Mouse (Mus musculus) heart, embryonic 14.5 days (tissue): Measurements from ENCODE around the gene Nfib. TPM values are rescaled to one million over a fixed set of nuclear protein-coding genes. Genes with fewer than 3 reads are reported as not detected.

Experiments used
- ATAC-seq: fragments of 200-750 bp; cut with Nextera tagmentation; 2 replicates; pipeline ENCODE4 v1.8.0; 2017; ENCODE audit warnings: low read depth, moderate TSS enrichment; ENCODE audit not compliant: insufficient number of reproducible peaks, insufficient read depth, low FRiP score
- H3K27ac ChIP-seq, 2 experiments: fragments of 200-500 bp in 1 of 2; fragments of 300-500 bp in 1 of 2; sonication (generic) in 1 of 2; replicated peaks in 1 of 2; 2 replicates each; pipeline ENCODE4 v1.5.1; 2012 to 2014; ENCODE audit warnings: low read depth in 2 of 2, low read length in 2 of 2, control low read depth in 1 of 2, mild to moderate bottlenecking in 1 of 2, mixed read lengths in 1 of 2; ENCODE audit not compliant: control insufficient read depth in 1 of 2, insufficient read depth in 1 of 2
- H3K27me3 ChIP-seq: fragments of 300-500 bp; sonication (generic); 2 replicates; pipeline ENCODE4 v1.6.1; 2014; ENCODE audit warnings: mild to moderate bottlenecking, low read length, control low read depth; ENCODE audit not compliant: control insufficient read depth, insufficient read depth
- H3K36me3 ChIP-seq: fragments of 300-500 bp; sonication (generic); 2 replicates; pipeline ENCODE4 v1.6.1; 2014; ENCODE audit warnings: mild to moderate bottlenecking, control low read depth, low read length, mixed read lengths; ENCODE audit not compliant: control insufficient read depth, insufficient read depth
- H3K4me1 ChIP-seq, 2 experiments: fragments of 200-500 bp in 1 of 2; fragments of 300-500 bp in 1 of 2; sonication (generic) in 1 of 2; 2 replicates each; pipeline ENCODE4 v1.6.1; 2012 to 2014; ENCODE audit warnings: low read length in 2 of 2, control low read depth in 1 of 2, mixed read lengths in 1 of 2; ENCODE audit not compliant: control insufficient read depth in 2 of 2, insufficient read depth in 2 of 2
- H3K4me2 ChIP-seq: fragments of 300-500 bp; sonication (generic); 2 replicates; pipeline ENCODE4 v1.6.1; 2014; ENCODE audit warnings: mild to moderate bottlenecking, low read length
- H3K4me3 ChIP-seq, 2 experiments: fragments of 200-500 bp in 1 of 2; fragments of 300-500 bp in 1 of 2; sonication (generic) in 1 of 2; 2 replicates each; pipeline ENCODE4 v1.5.1; 2012 to 2014; ENCODE audit warnings: low read length in 2 of 2, mild to moderate bottlenecking in 2 of 2, control low read depth in 1 of 2, low read depth in 1 of 2, moderate library complexity in 1 of 2; ENCODE audit not compliant: control insufficient read depth in 1 of 2, insufficient read depth in 1 of 2
- H3K9ac ChIP-seq: fragments of 300-500 bp; sonication (generic); 2 replicates; pipeline ENCODE4 v1.6.1; 2014; ENCODE audit warnings: mild to moderate bottlenecking, low read length
- H3K9me3 ChIP-seq: fragments of 300-500 bp; sonication (generic); 2 replicates; pipeline ENCODE4 v1.6.1; 2016; ENCODE audit warnings: low read length, control low read depth; ENCODE audit not compliant: control insufficient read depth
- WGBS: fragments of 180-500 bp; shearing (Covaris S2); extraction: QIAGEN DNeasy Blood & Tissue Kit; methylation state at CpG from one replicate; pipeline ENCODE4 v1.1.7; 2014; 5-methylcytosine and 5-hydroxymethylcytosine counted together
- polyA plus RNA-seq: library from polyadenylated mRNA; unstranded; fragments of >200 nt; fragmentation: Nextera tagmentation; extraction: Ambion mirVana; gene quantifications from 2 replicates; pipeline ENCODE4 v1.2.1, GENCODE M21; 2014

Gene Nfib
- polyA plus RNA-seq, 1 experiment from 2014 or later = 79.8 TPM

DNA sequence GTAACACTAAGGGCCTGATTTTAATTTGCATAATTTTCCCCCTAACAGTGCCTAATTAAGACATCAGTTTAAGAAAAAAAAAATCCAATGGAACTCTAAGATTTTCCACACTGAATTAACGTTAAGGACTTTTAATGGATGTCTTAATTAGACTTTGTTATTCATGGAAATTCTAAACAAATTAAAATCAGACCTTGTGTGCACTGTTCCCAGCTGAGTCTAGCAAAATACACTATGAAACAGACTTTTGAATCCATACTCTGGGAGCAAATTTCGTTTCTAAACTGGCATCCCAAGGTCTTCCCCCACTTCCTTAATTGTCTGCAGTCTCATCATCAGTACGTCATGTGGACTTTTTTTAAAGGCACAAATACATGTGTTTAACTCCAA lies 379.4 kb downstream of the Nfib start:
- Histone ChIP-seq H3K9ac (no peak overlapping the region), H3K4me3 (no peak overlapping the region), H3K4me2 (no peak overlapping the region), H3K36me3 (peaks cover 88% of the 10 kb centered on the region), H3K9me3 (no peaks in the 10 kb centered on the region), H3K27ac (no peak overlapping the region), H3K4me1 (peaks cover 0 to 4% of the 10 kb centered on the region in 2 experiments; a peak in 1 of 4 replicates), H3K27me3 (no peaks in the 10 kb centered on the region)
- WGBS = 80% methylated on average over 3 of the region's 3 CpGs
- ATAC-seq = no peak

DNA sequence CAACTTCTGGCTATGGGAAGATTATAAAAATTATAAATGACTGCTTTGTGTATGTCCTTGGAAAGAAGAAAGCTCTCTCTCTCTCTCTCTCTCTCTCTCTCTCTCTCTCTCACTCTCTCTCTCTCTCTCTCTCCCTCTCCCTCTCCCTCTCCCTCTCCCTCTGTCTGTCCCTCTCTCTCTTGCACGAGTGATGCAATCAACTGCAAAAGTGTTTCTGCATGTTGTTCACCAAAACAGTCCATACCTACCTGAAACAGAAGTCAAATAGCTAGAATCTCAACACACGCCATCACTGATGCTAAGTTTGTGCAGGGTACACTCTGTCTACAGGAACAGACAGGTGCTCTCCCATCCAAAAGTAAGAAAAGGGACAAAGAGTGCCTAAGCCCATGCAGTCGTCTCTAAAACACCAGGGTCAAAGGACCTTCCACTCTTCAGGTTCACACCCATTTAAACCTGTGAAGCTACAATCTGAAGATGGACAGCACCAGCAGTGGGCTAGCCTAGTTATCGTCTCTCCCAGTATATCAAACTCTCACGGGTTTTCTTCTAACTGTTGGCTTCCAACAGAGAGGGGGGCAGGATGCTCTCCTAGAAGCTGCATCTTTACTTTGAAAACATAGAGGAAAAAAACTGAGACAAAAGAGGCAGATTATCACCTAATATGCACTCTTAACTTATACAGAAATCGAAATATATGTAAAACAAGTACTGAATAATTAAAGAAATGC lies 380.0 kb downstream of the Nfib start:
- peaks cover 0 to 4% of the 10 kb centered on the region in 2 experiments; a peak in 1 of 4 replicates for H3K4me1 ChIP-seq
- 67% methylated on average over 6 of the region's 6 CpGs for WGBS

DNA sequence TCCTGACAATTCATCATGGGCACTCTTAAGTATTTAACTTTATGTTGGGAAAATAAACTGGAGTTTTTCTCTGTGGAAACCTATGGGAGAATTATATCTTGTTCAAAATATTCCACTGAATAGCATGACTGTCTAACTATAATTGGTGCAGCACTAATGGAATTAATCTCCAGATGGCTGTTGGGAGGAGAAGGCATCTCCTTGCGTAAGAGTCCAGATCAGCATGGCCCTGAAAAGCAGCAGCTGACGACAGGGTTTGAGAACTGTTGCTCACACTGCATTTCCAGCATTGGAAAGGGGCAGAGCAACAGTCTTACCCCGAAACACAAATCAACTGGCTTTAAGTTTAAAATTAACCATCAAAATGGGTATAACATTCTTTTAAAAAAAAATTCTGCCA lies 380.6 kb downstream of the Nfib start:
- H3K9me3 ChIP-seq = no peaks in the 10 kb centered on the region
- WGBS = 73% methylated on average over 3 of the region's 3 CpGs
- H3K36me3 ChIP-seq = peaks cover 90% of the 10 kb centered on the region
- no peak overlapping the region for H3K27ac ChIP-seq
- ATAC-seq = no peak
- no peak overlapping the region for H3K4me3 ChIP-seq
- H3K27me3 ChIP-seq = no peaks in the 10 kb centered on the region
- no peak overlapping the region for H3K4me2 ChIP-seq
- H3K4me1 ChIP-seq = peaks cover 0 to 4% of the 10 kb centered on the region in 2 experiments; a peak in 1 of 4 replicates
- H3K9ac ChIP-seq = no peak overlapping the region

More for the DNA sequence above, 380.0 kb downstream of the Nfib start:
- Histone ChIP-seq H3K36me3 (peaks cover 90% of the 10 kb centered on the region), H3K4me3 (no peak overlapping the region), H3K27me3 (no peaks in the 10 kb centered on the region), H3K27ac (no peak overlapping the region), H3K9ac (no peak overlapping the region), H3K4me2 (no peak overlapping the region), H3K9me3 (no peaks in the 10 kb centered on the region)
- no peak for ATAC-seq

DNA sequence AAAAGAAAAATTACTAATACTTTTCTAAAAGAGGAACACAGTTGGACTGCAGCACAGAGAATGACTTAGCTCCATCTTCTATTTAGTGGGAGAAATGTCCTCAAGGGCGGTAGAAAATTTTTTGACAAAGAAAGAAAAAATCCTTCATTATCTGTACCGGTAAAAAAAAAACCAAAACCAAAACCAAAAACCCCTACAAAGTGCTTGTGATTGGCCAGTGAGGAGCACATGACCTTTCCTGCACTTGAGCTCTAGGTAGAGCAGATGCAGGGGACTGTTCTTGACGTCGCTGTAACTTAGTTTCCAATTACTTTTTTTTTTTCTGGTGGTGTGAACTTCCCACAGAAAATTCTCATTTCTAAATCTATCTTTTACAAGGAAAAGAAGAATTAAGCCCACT lies 384.5 kb downstream of the Nfib start:
- H3K9ac ChIP-seq = no peak overlapping the region
- H3K27ac ChIP-seq = no peak overlapping the region
- no peak overlapping the region for H3K4me2 ChIP-seq
- no peaks in the 10 kb centered on the region for H3K27me3 ChIP-seq
- H3K36me3 ChIP-seq = peaks cover 85% of the 10 kb centered on the region
- WGBS = 73% methylated on average over 4 of the region's 4 CpGs
- ATAC-seq = no peak
- no peaks in the 10 kb centered on the region for H3K9me3 ChIP-seq
- H3K4me3 ChIP-seq = no peak overlapping the region
- H3K4me1 ChIP-seq = peaks cover 5 to 14% of the 10 kb centered on the region in 2 experiments

DNA sequence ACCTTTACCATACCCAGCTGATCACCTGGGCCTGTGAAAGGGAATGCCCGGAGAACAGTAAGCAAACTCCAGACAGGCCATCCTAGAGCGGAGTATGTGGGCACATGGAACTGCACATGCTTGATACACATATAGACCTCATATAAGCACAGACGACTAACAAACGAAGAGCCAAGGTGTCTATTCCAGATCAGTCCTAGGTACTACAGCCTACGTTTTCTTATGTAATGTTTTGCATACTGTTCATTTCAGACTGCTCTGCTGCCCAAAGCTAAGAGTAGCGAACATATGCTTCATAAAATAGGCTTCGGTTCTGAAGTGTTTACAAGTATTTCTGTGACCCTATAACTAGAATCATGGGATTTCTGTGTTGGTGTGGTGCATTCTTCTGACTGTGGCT lies 386.2 kb downstream of the Nfib start:
- H3K9me3 ChIP-seq = no peaks in the 10 kb centered on the region
- ATAC-seq = no peak
- no peak overlapping the region for H3K4me2 ChIP-seq
- H3K9ac ChIP-seq = no peak overlapping the region
- no peak overlapping the region for H3K4me3 ChIP-seq
- H3K4me1 ChIP-seq = peaks cover 5 to 19% of the 10 kb centered on the region in 2 experiments
- H3K36me3 ChIP-seq = peaks cover 77% of the 10 kb centered on the region
- WGBS = 88% methylated on average over 7 of the region's 7 CpGs
- H3K27me3 ChIP-seq = no peaks in the 10 kb centered on the region
- H3K27ac ChIP-seq = no peak overlapping the region

DNA sequence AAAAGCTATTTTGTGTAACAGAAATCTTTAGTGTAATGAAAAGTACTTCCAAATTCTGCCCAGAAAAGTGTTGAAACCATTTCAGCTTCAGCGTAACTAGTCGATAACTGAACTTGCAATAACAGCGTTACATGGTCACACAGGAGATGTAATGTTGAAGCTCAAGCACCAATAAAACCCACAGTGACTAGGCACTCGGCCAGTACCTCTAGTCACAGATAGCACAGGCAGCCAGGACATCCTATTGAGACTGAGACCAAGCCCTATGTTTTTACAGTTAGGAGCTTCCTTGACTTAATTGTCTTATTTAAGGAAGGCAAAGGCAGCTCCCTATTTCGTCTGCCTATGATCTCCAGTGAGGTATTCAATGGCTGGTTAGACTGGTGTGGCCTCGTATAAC lies 389.4 kb downstream of the Nfib start:
- peaks cover 50% of the 10 kb centered on the region for H3K36me3 ChIP-seq
- WGBS = 14% methylated on average over 6 of the region's 6 CpGs
- H3K9me3 ChIP-seq = no peaks in the 10 kb centered on the region
- peaks cover 7 to 27% of the 10 kb centered on the region in 2 experiments for H3K4me1 ChIP-seq
- no peak overlapping the region for H3K4me3 ChIP-seq
- ATAC-seq = peak; percentile 67; the same call in 1 of the 2 replicates
- H3K27me3 ChIP-seq = no peaks in the 10 kb centered on the region
- 0 out of 2 replicates have a peak overlapping the region, but pooled peaks have one; percentile 11 for H3K4me2 ChIP-seq
- H3K9ac ChIP-seq = no peak overlapping the region
- peak overlapping the region; percentile 65 to 83 for H3K27ac ChIP-seq

DNA sequence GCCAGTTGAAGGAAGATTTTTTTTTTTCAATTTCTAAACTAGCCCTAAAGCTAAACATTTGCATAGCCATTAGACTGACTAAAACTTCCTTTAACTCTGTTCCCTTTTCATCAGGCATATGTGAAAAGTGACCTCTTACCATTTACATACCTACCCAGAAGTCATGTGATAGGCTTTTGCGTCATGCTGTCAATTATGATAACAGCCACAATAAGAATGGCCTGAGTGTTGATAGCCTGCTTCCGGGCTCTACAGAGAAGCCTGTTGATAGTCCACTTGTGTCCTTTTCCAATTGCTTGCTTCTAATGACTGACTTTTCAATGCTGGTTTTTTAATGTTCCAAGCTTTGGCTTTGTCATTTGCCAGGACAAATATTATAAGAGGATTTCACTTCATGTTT lies 389.8 kb downstream of the Nfib start:
- Histone ChIP-seq H3K9me3 (no peaks in the 10 kb centered on the region), H3K36me3 (peaks cover 46% of the 10 kb centered on the region), H3K27ac (peak overlapping the region in 1 of 2 experiments; percentile 83; a peak in 3 of 4 replicates), H3K4me1 (peaks cover 7 to 32% of the 10 kb centered on the region in 2 experiments), H3K9ac (no peak overlapping the region), H3K4me3 (no peak overlapping the region), H3K27me3 (no peaks in the 10 kb centered on the region), H3K4me2 (0 out of 2 replicates have a peak overlapping the region, but pooled peaks have one; percentile 11)
- 4% methylated on average over 2 of the region's 2 CpGs for WGBS
- peak; percentile 75 for ATAC-seq
